Mouse (Mus musculus) kidney, embryonic 16.5 days (tissue): ENCODE measurements around the gene Ttll8. TPM values are rescaled to one million over a fixed set of nuclear protein-coding genes. Genes with fewer than 3 reads are reported as not detected.

Source experiments
- ATAC-seq: fragments of 200-750 bp; cut with Nextera tagmentation; 2 replicates; pipeline ENCODE4 v1.8.0; 2017; ENCODE audit warnings: moderate TSS enrichment; ENCODE audit not compliant: low FRiP score, low TSS enrichment
- H3K27ac ChIP-seq: fragments of 300-500 bp; sonication (generic); 2 replicates; pipeline ENCODE4 v1.5.1; 2014; ENCODE audit warnings: low read length
- H3K27me3 ChIP-seq: fragments of 300-500 bp; sonication (generic); 2 replicates; pipeline ENCODE4 v1.6.1; 2014; ENCODE audit warnings: low read length, control low read depth, mixed read lengths; ENCODE audit not compliant: insufficient read depth
- H3K36me3 ChIP-seq: fragments of 300-500 bp; sonication (generic); 2 replicates; pipeline ENCODE4 v1.6.1; 2014; ENCODE audit warnings: low read length, control low read depth, mixed read lengths; ENCODE audit not compliant: insufficient read depth
- H3K4me1 ChIP-seq: fragments of 300-500 bp; sonication (generic); 2 replicates; pipeline ENCODE4 v1.6.1; 2014; ENCODE audit warnings: low read length, control low read depth, mixed read lengths; ENCODE audit not compliant: insufficient read depth
- H3K4me2 ChIP-seq: fragments of 300-500 bp; sonication (generic); replicated peaks from 2 replicates; pipeline ENCODE4 v1.6.1; 2014; ENCODE audit warnings: low read depth, low read length
- H3K4me3 ChIP-seq: fragments of 300-500 bp; sonication (generic); 2 replicates; pipeline ENCODE4 v1.5.1; 2014; ENCODE audit warnings: mild to moderate bottlenecking, low read length
- H3K9ac ChIP-seq: fragments of 300-500 bp; sonication (generic); replicated peaks from 2 replicates; pipeline ENCODE4 v1.6.1; 2014; ENCODE audit warnings: low read length
- H3K9me3 ChIP-seq: fragments of 300-500 bp; sonication (generic); 2 replicates; pipeline ENCODE4 v1.6.1; 2016; ENCODE audit warnings: low read length, control low read depth
- whole genome bisulfite sequencing: fragments of 180-500 bp; shearing (Covaris S2); extraction: QIAGEN DNeasy Blood & Tissue Kit; methylation state at CpG from one replicate; pipeline ENCODE4 v1.1.7; 2014; 5-methylcytosine and 5-hydroxymethylcytosine counted together
- polyA plus RNA-seq: library from polyadenylated mRNA; unstranded; fragments of >200 nt; fragmentation: Nextera tagmentation; extraction: Ambion mirVana; gene quantifications from 2 replicates; pipeline ENCODE4 v1.2.1, GENCODE M21; 2015

Ttll8 gene
- polyA plus RNA-seq, 1 experiment from 2014 or later: not detected

- Histone ChIP-seq H3K4me2 (no peak overlapping the region), H3K4me1 (peaks cover 9% of the 10 kb centered on the region), H3K27me3 (no peaks in the 10 kb centered on the region), H3K36me3 (no peaks in the 10 kb centered on the region), H3K9ac (no peak overlapping the region), H3K9me3 (no peaks in the 10 kb centered on the region), H3K4me3 (no peak overlapping the region), H3K27ac (no peak overlapping the region)
- 81% methylated on average over 6 of the region's 6 CpGs for WGBS
- ATAC-seq: no peak
Measured at GRCm38 (mm10) chr15:88874477-88874876, 79.7 kb downstream of the Ttll8 start.

GRCm38 (mm10) chr15:88874061-88874460, 80.2 kb downstream of the Ttll8 start:
- Histone ChIP-seq H3K27ac (no peak overlapping the region), H3K36me3 (no peaks in the 10 kb centered on the region), H3K27me3 (no peaks in the 10 kb centered on the region), H3K4me3 (no peak overlapping the region), H3K9me3 (no peaks in the 10 kb centered on the region), H3K4me2 (no peak overlapping the region), H3K4me1 (peaks cover 9% of the 10 kb centered on the region), H3K9ac (no peak overlapping the region)
- ATAC-seq: no peak
- WGBS: 90% methylated on average over 3 of the region's 3 CpGs

GRCm38 (mm10) chr15:88870418-88871185, 83.6 kb downstream of the Ttll8 start:
- no peak for ATAC-seq

GRCm38 (mm10) chr15:88868024-88868742, 86.0 kb downstream of the Ttll8 start:
- Histone ChIP-seq H3K4me3 (no peak overlapping the region), H3K4me1 (peaks cover 46% of the 10 kb centered on the region), H3K36me3 (peaks cover 25% of the 10 kb centered on the region), H3K27ac (peak overlapping the region; percentile 86), H3K9me3 (no peaks in the 10 kb centered on the region), H3K9ac (no peak overlapping the region), H3K27me3 (no peaks in the 10 kb centered on the region), H3K4me2 (no peak overlapping the region; the same call in 1 of the 2 replicates)
- WGBS: 73% methylated on average over 6 of the region's 6 CpGs
- ATAC-seq: no peak

More at GRCm38 (mm10) chr15:88870418-88871185, 83.6 kb downstream of the Ttll8 start:
- H3K9ac ChIP-seq: no peak overlapping the region
- 68% methylated on average over 5 of the region's 5 CpGs for WGBS
- no peak overlapping the region for H3K4me2 ChIP-seq
- no peak overlapping the region for H3K27ac ChIP-seq
- no peak overlapping the region for H3K4me3 ChIP-seq
- H3K36me3 ChIP-seq: peaks cover 9% of the 10 kb centered on the region; the same call in 1 of the 2 replicates
- no peaks in the 10 kb centered on the region for H3K9me3 ChIP-seq
- no peaks in the 10 kb centered on the region for H3K27me3 ChIP-seq
- H3K4me1 ChIP-seq: peaks cover 29% of the 10 kb centered on the region

- Histone ChIP-seq H3K9me3 (no peaks in the 10 kb centered on the region), H3K4me1 (peaks cover 49% of the 10 kb centered on the region), H3K4me3 (no peak overlapping the region), H3K9ac (peak overlapping the region; percentile 35; the same call in 1 of the 2 replicates), H3K27ac (peak overlapping the region; percentile 86), H3K4me2 (no peak overlapping the region; the same call in 1 of the 2 replicates), H3K36me3 (peaks cover 25% of the 10 kb centered on the region), H3K27me3 (no peaks in the 10 kb centered on the region)
- no peak for ATAC-seq
- WGBS: 23% methylated on average over 5 of the region's 5 CpGs
Measured at GRCm38 (mm10) chr15:88867368-88868023, 86.7 kb downstream of the Ttll8 start.

GRCm38 (mm10) chr15:88866934-88867356, 87.3 kb downstream of the Ttll8 start:
- H3K27ac ChIP-seq: peak overlapping the region; percentile 86
- H3K4me3 ChIP-seq: no peak overlapping the region
- no peak for ATAC-seq
- H3K36me3 ChIP-seq: peaks cover 25% of the 10 kb centered on the region
- no peaks in the 10 kb centered on the region for H3K9me3 ChIP-seq
- no peaks in the 10 kb centered on the region for H3K27me3 ChIP-seq
- H3K9ac ChIP-seq: peak overlapping the region; percentile 35; the same call in 1 of the 2 replicates
- no peak overlapping the region for H3K4me2 ChIP-seq
- 48% methylated on average over 7 of the region's 7 CpGs for WGBS
- peaks cover 49% of the 10 kb centered on the region for H3K4me1 ChIP-seq

- H3K9me3 ChIP-seq: no peaks in the 10 kb centered on the region
- peaks cover 25% of the 10 kb centered on the region for H3K36me3 ChIP-seq
- H3K27me3 ChIP-seq: no peaks in the 10 kb centered on the region
- H3K4me3 ChIP-seq: no peak overlapping the region
- H3K27ac ChIP-seq: peak overlapping the region; percentile 86; the same call in 1 of the 2 replicates
- WGBS: 63% methylated on average over 4 of the region's 4 CpGs
- no peak for ATAC-seq
- H3K4me2 ChIP-seq: peak overlapping the region; percentile 90; the same call in 1 of the 2 replicates
- peak overlapping the region; percentile 20; the same call in 1 of the 2 replicates for H3K9ac ChIP-seq
- H3K4me1 ChIP-seq: peaks cover 53% of the 10 kb centered on the region
Measured at GRCm38 (mm10) chr15:88865888-88866695, 88.1 kb downstream of the Ttll8 start.

GRCm38 (mm10) chr15:88865061-88865460, 89.2 kb downstream of the Ttll8 start:
- Histone ChIP-seq H3K4me1 (peaks cover 53% of the 10 kb centered on the region), H3K9ac (peak overlapping the region; percentile 97; the same call in 1 of the 2 replicates), H3K27ac (peak overlapping the region; percentile 97)

More at GRCm38 (mm10) chr15:88865061-88865460, 89.2 kb downstream of the Ttll8 start:
- Histone ChIP-seq H3K27me3 (no peaks in the 10 kb centered on the region), H3K36me3 (peaks cover 25% of the 10 kb centered on the region), H3K4me3 (peak overlapping the region; percentile 96), H3K4me2 (peak overlapping the region; percentile 90), H3K9me3 (no peaks in the 10 kb centered on the region)
- WGBS: 55% methylated on average over 14 of the region's 14 CpGs
- ATAC-seq: no peak
